In genomic region chr2:101592023-101592841, GRCm38 (mm10) we compare ENCODE assay signal across 13 mouse cellular contexts. TPM values are rescaled to one million over a fixed set of nuclear protein-coding genes. Genes with fewer than 3 reads are reported as not detected.
A peak's percentile ranks its signal among the peaks of the same experiment; 100 is the strongest.
DNase-seq lines count a peak whose midpoint lies in the region; ATAC-seq and TF ChIP-seq lines count a peak whose summit lies in the region.
"Had no signal": no experiment of that assay in that cellular context is flagged by ENCODE, and none has a peak within 500 bp of the region (broad histone marks: within the 10 kb centered on the region; RNA-seq: fewer than 3 reads in every experiment).

No protein-coding gene starts in this region.

- H3K79me2 ChIP-seq in heart, adult 2 months (replicated peaks; ENCODE audit: control insufficient read depth, insufficient read depth, low read length): no peaks in the 10 kb centered on the region

- H3K27me3 ChIP-seq in heart, adult 2 months (ENCODE audit: control insufficient read depth, insufficient read depth, low read length): no peaks in the 10 kb centered on the region
- no peaks in the 10 kb centered on the region for H3K27me3 ChIP-seq in hindbrain, embryonic 11.5 days (ENCODE audit: control insufficient read depth, insufficient read depth, low read length)
- no peaks in the 10 kb centered on the region for H3K27me3 ChIP-seq in midbrain, embryonic 16.5 days (ENCODE audit: control insufficient read depth, insufficient read depth, low read depth, low read length)
- no peaks in the 10 kb centered on the region for H3K27me3 ChIP-seq in liver, embryonic 12.5 days (replicated peaks)
- H3K27me3 ChIP-seq: embryonic facial prominence, embryonic 15.5 days; heart, embryonic 13.5 days had no signal

- WGBS in heart, adult 2 months: 65% methylated on average over 10 of the region's 10 CpGs
- 41% methylated on average over 10 of the region's 10 CpGs for WGBS in hindbrain, embryonic 11.5 days
- 9% methylated on average over 10 of the region's 10 CpGs for WGBS in midbrain, embryonic 16.5 days
- WGBS in liver, embryonic 12.5 days (ENCODE audit: insufficient replicate concordance): 58% methylated on average over 10 of the region's 10 CpGs

- H3K4me3 ChIP-seq in heart, adult 2 months: no peak overlapping the region
- H3K4me3 ChIP-seq in hindbrain, embryonic 11.5 days (ENCODE audit: low read depth, low read length): no peak overlapping the region
- H3K4me3 ChIP-seq in midbrain, embryonic 16.5 days (ENCODE audit: low read depth, low read length): no peak overlapping the region
- no peak overlapping the region for H3K4me3 ChIP-seq in liver, embryonic 12.5 days
- H3K4me3 ChIP-seq: embryonic facial prominence, embryonic 15.5 days; heart, embryonic 13.5 days had no signal

- no peaks in the 10 kb centered on the region for H3K9me3 ChIP-seq in hindbrain, embryonic 11.5 days (ENCODE audit: control insufficient read depth, low read length)
- H3K9me3 ChIP-seq in midbrain, embryonic 16.5 days (replicated peaks; ENCODE audit: control insufficient read depth, low read length, poor library complexity, severe bottlenecking): no peaks in the 10 kb centered on the region
- H3K9me3 ChIP-seq in liver, embryonic 12.5 days (replicated peaks): no peaks in the 10 kb centered on the region
- H3K9me3 ChIP-seq: embryonic facial prominence, embryonic 15.5 days; heart, embryonic 13.5 days had no signal

- DNase-seq in heart, adult 11 months: peak; percentile 40
- no peak for DNase-seq in heart, adult 2 months
- peak; percentile 74 for DNase-seq in embryo, embryonic 10 days (ENCODE audit: low spot score)
- peak; percentile 38 for DNase-seq in hindbrain, embryonic 11.5 days (ENCODE audit: low spot score)
- DNase-seq in left cerebral cortex, adult 18-20 months (ENCODE audit: low spot score in 2 of 2): no peak
- DNase-seq in lung, postnatal 14 days: no peak
- DNase-seq: lung, postnatal 4 days had no signal

- H3K4me1 ChIP-seq in heart, adult 2 months (ENCODE audit: control insufficient read depth, insufficient read depth, low read length): no peaks in the 10 kb centered on the region
- no peaks in the 10 kb centered on the region for H3K4me1 ChIP-seq in hindbrain, embryonic 11.5 days (replicated peaks; ENCODE audit: control insufficient read depth, insufficient read depth, low read length)
- H3K4me1 ChIP-seq in midbrain, embryonic 16.5 days (ENCODE audit: control insufficient read depth, insufficient read depth, low read length): peaks cover 10% of the 10 kb centered on the region
- no peaks in the 10 kb centered on the region for H3K4me1 ChIP-seq in liver, embryonic 12.5 days

- no peak for TF ChIP-seq POLR2A in heart, adult 2 months (IDR thresholded peaks at IDR 0.05; ENCODE audit: insufficient read depth, low read depth, low read length)

- H3K36me3 ChIP-seq in heart, adult 2 months (ENCODE audit: control insufficient read depth, insufficient read depth, low read length): no peaks in the 10 kb centered on the region
- no peaks in the 10 kb centered on the region for H3K36me3 ChIP-seq in hindbrain, embryonic 11.5 days (ENCODE audit: control insufficient read depth, insufficient read depth, low read length)
- H3K36me3 ChIP-seq in midbrain, embryonic 16.5 days (ENCODE audit: control insufficient read depth, insufficient read depth, low read length): no peaks in the 10 kb centered on the region
- H3K36me3 ChIP-seq in liver, embryonic 12.5 days: no peaks in the 10 kb centered on the region
- H3K36me3 ChIP-seq: embryonic facial prominence, embryonic 15.5 days; heart, embryonic 13.5 days had no signal

- H3K4me2 ChIP-seq in hindbrain, embryonic 11.5 days (replicated peaks; ENCODE audit: low read depth, low read length): no peak overlapping the region
- H3K4me2 ChIP-seq in midbrain, embryonic 16.5 days (ENCODE audit: low read length): no peak overlapping the region
- H3K4me2 ChIP-seq in liver, embryonic 12.5 days: no peak overlapping the region
- H3K4me2 ChIP-seq: embryonic facial prominence, embryonic 15.5 days; heart, embryonic 13.5 days had no signal

- no peak for TF ChIP-seq EP300 in heart, adult 2 months (IDR thresholded peaks at IDR 0.05; ENCODE audit: insufficient read depth, low read depth, low read length)

- no peak overlapping the region for H3K27ac ChIP-seq in heart, adult 2 months
- 0 out of 2 replicates have a peak overlapping the region, but pooled peaks have one; percentile 2 for H3K27ac ChIP-seq in hindbrain, embryonic 11.5 days (ENCODE audit: low read depth, low read length)
- H3K27ac ChIP-seq in midbrain, embryonic 16.5 days (ENCODE audit: low read length): peak overlapping the region; percentile 71
- H3K27ac ChIP-seq in liver, embryonic 12.5 days: no peak overlapping the region
- H3K27ac ChIP-seq: embryonic facial prominence, embryonic 15.5 days; heart, embryonic 13.5 days had no signal

- intact Hi-C loops in heart, adult 2 months (cut with DNase I): no loop called here

- no peak overlapping the region for H3K9ac ChIP-seq in heart, adult 2 months (ENCODE audit: low read depth, low read length)
- H3K9ac ChIP-seq in hindbrain, embryonic 11.5 days (ENCODE audit: low read depth, low read length): no peak overlapping the region
- H3K9ac ChIP-seq in midbrain, embryonic 16.5 days (ENCODE audit: low read depth, low read length): peak overlapping the region; percentile 17; the same call in 1 of the 2 replicates
- H3K9ac ChIP-seq in liver, embryonic 12.5 days: no peak overlapping the region
- H3K9ac ChIP-seq: embryonic facial prominence, embryonic 15.5 days; heart, embryonic 13.5 days had no signal

- peak; percentile 79 for ATAC-seq in hindbrain, embryonic 11.5 days (ENCODE audit: low FRiP score)
- ATAC-seq in midbrain, embryonic 16.5 days: peak; percentile 83
- ATAC-seq in liver, embryonic 12.5 days: no peak

- TF ChIP-seq CTCF in heart, adult 2 months (IDR thresholded peaks at IDR 0.05): no peak

RNA-seq across cellular contexts. Expression of gene Rag2, which starts 32.3 kb away (rescaled TPM):
- total RNA-seq in heart, adult 2 months (2021): not detected
- not detected in 2 replicates for polyA plus RNA-seq in heart, adult 2 months (2012; rRNA removed)
- 0.06 and 0.49 TPM in 2 replicates for polyA plus RNA-seq in hindbrain, embryonic 11.5 days (2014; fragmentation: Nextera tagmentation; extraction: Ambion mirVana)
- polyA plus RNA-seq in midbrain, embryonic 16.5 days (2015; fragmentation: Nextera tagmentation; extraction: Ambion mirVana): 0.11 TPM in 1 of 2 replicates, not detected in the other
- 0.30 and 0.37 TPM in 2 replicates for polyA plus RNA-seq in liver, embryonic 12.5 days (2016; fragmentation: Nextera tagmentation; extraction: Ambion mirVana)
- total RNA-seq in left cerebral cortex, adult 18-20 months (2021): not detected
- total RNA-seq: left cerebral cortex, postnatal 10 days had no signal
- polyA plus RNA-seq: C2C12 had no signal

RNA-seq across cellular contexts. Expression of gene Rag1, which starts 57.1 kb away (rescaled TPM):
- under 1 TPM in 1 of 2 experiments, not detected in 1; 0.05 TPM for total RNA-seq in heart, adult 2 months (2021)
- 0.02 and 0.03 TPM in 2 replicates for polyA plus RNA-seq in heart, adult 2 months (2012; rRNA removed)
- polyA plus RNA-seq in hindbrain, embryonic 11.5 days (2014; fragmentation: Nextera tagmentation; extraction: Ambion mirVana): 0.39 and 0.59 TPM in 2 replicates
- 0.13 and 0.16 TPM in 2 replicates for polyA plus RNA-seq in midbrain, embryonic 16.5 days (2015; fragmentation: Nextera tagmentation; extraction: Ambion mirVana)
- 0.04 TPM in 2 replicates for polyA plus RNA-seq in liver, embryonic 12.5 days (2016; fragmentation: Nextera tagmentation; extraction: Ambion mirVana)
- total RNA-seq in left cerebral cortex, adult 18-20 months (2021): under 1 TPM; 0.07 to 0.21 TPM
- polyA plus RNA-seq: C2C12 had no signal

RNA-seq across cellular contexts. Expression of gene B230118H07Rik, which starts 57.1 kb away (rescaled TPM):
- total RNA-seq in heart, adult 2 months (2021): 10 to 100 TPM; 90.4 to 99.4 TPM
- polyA plus RNA-seq in heart, adult 2 months (2012; rRNA removed): 12.9 and 33.0 TPM in 2 replicates
- 69.9 and 72.5 TPM in 2 replicates for polyA plus RNA-seq in hindbrain, embryonic 11.5 days (2014; fragmentation: Nextera tagmentation; extraction: Ambion mirVana)
- polyA plus RNA-seq in midbrain, embryonic 16.5 days (2015; fragmentation: Nextera tagmentation; extraction: Ambion mirVana): 48.3 and 50.7 TPM in 2 replicates
- 21.8 and 22.2 TPM in 2 replicates for polyA plus RNA-seq in liver, embryonic 12.5 days (2016; fragmentation: Nextera tagmentation; extraction: Ambion mirVana)
- total RNA-seq in left cerebral cortex, adult 18-20 months (2021): 10 to 100 TPM; 29.5 to 34.2 TPM

Comparison
In these comparisons a context has a peak if more than half of its experiments do, and no peak if none do; other contexts are left out.
1. DNase-seq: peak in heart, adult 11 months (single experiment), embryo, embryonic 10 days (single experiment) and hindbrain, embryonic 11.5 days (single experiment); none in heart, adult 2 months (0 of 2), left cerebral cortex, adult 18-20 months (0 of 2) and lung, postnatal 14 days (single experiment).
2. H3K27ac ChIP-seq: peak in hindbrain, embryonic 11.5 days (single experiment) and midbrain, embryonic 16.5 days (single experiment); none in heart, adult 2 months (single experiment) and liver, embryonic 12.5 days (single experiment).